Mouse (Mus musculus) bone marrow, adult 2 months (tissue): ENCODE measurements at regions not wholly inside any gene's neighbourhood (a gene's known extent, or its start where the extent isn't known, plus 50 kb on each side); places are given as distances from the start of the nearest gene placed in this dataset.

Experiments
- CTCF ChIP-seq: fragments of 200-500 bp; IDR thresholded peaks from 2 replicates; pipeline ENCODE4 v1.5.1; 2011; ENCODE audit warnings: low read length, control low read depth; ENCODE audit not compliant: control insufficient read depth, insufficient read depth
- POLR2A ChIP-seq: fragments of 200-500 bp; IDR thresholded peaks from 2 replicates; pipeline ENCODE4 v1.6.1; 2011; ENCODE audit warnings: low read depth, mild to moderate bottlenecking, control low read depth, low read length, borderline replicate concordance; ENCODE audit not compliant: control insufficient read depth

DNA sequence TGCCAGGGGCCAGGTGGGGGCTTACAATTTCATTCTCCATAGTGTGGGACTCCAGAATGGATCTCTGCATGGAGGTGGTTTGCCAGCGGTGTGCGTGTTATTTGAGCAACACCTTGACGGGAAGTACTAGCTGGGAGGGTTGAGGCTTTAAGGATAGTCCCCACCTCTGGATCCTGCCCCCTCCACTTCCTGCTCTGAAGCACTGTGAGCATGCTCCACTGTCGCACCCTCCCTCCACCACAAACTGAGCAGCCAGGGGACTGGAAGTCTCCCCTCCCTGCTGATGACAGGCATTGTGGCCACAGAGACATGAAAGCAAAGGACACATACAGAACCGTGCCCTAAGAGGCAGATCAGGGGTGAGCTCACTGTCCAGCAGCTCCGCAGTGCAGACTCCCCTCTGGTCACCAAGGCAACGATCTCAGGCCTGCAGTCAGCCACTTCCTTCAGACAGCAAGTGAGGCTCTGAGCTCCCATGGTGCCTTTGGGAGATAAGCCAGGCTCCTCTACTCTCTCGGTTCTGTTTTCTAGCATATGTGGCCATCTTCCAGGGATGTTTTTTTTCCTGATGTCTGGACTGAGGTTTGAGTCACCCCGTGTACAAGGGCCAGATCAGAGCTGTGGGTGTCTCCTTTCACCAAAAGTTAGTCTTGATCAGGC is 239.7 kb downstream of the Cryba4 start:
- TF ChIP-seq CTCF (no peak), POLR2A (no peak)
